Mouse (Mus musculus): Measurements from ENCODE around the gene Rhbdf1. TPM values are rescaled to one million over a fixed set of nuclear protein-coding genes. Genes with fewer than 3 reads are reported as not detected.

Gene Rhbdf1
- total RNA-seq (2021): 10 to 100 TPM; 10.3 to 14.5 TPM
- long read RNA-seq, transcript Rhbdf1-201 (18 exons, 2,946 nt): major isoform, 11 of 27 reads
- long read RNA-seq, partial matches to known transcripts: 0 of 27 reads
- long read RNA-seq, other reads (novel, unspliced or antisense): 16 of 27 reads

- DNase-seq (ENCODE audit: low spot score in 2 of 2): no peak
Observed at GRCm38 (mm10) chr11:32221951-32222409, at the start of gene Rhbdf1. Rhbdf1 (minus strand) TSS chr11:32222300.

DNA sequence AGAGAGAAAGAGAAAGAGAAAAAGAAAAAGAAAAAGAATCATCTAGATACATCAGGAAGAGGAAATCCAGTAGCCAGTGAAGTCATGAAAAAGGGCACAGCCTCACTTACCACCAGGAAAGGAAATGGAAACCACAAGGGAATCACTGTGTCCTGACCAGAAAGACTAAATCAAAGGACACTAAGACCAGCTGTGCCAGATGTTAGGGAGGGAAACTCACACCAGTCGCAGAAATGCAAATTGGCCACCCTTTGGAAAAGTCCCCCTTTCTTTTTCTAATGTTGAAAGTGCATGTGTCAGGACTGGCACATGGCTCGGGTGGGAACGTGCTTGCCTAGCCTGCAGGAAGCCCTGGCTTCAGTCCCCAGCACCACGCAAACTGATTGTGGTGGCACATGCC is 49.1 kb upstream of the Rhbdf1 start:
- DNase-seq (ENCODE audit: low spot score in 2 of 2): no peak

- no peak for DNase-seq (ENCODE audit: low spot score in 2 of 2)
Observed at GRCm38 (mm10) chr11:32268952-32269351, 46.9 kb upstream of the Rhbdf1 start.

DNA sequence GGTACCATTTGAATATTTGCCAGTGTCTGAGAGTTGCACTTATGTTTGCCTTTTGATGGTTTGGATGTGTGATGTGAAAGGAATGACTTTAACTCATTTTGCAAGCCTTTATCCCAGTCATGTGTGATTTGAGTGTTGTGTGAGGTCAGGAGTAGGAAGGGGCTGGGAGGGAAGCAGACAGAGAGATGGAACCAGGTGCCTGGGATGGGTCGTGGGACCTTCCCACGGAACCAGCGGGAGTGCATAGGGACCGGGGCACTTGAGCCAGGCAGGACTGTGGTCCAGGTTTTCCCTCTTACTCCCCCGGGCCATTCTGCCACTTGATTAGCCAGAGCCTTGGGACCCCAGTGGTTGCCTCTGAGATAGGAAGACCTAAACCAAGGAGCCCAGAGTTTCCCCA is 45.9 kb upstream of the Rhbdf1 start:
- no peak for DNase-seq (ENCODE audit: low spot score in 2 of 2)

- DNase-seq (ENCODE audit: low spot score in 2 of 2): peak; percentile 93 to 97
Observed at GRCm38 (mm10) chr11:32267188-32267884, 45.2 kb upstream of the Rhbdf1 start, which contains the start of gene Nprl3. Nprl3 (minus strand) TSS chr11:32267707.

GRCm38 (mm10) chr11:32266776-32267175 is 44.7 kb upstream of the Rhbdf1 start:
- DNase-seq (ENCODE audit: low spot score in 2 of 2): no peak

- DNase-seq (ENCODE audit: low spot score in 2 of 2): no peak
Observed at GRCm38 (mm10) chr11:32266194-32266593, 44.1 kb upstream of the Rhbdf1 start.

GRCm38 (mm10) chr11:32265117-32265738 is 43.1 kb upstream of the Rhbdf1 start:
- DNase-seq (ENCODE audit: low spot score in 2 of 2): no peak

GRCm38 (mm10) chr11:32262674-32263415 is 40.7 kb upstream of the Rhbdf1 start:
- no peak for DNase-seq (ENCODE audit: low spot score in 2 of 2)

DNA sequence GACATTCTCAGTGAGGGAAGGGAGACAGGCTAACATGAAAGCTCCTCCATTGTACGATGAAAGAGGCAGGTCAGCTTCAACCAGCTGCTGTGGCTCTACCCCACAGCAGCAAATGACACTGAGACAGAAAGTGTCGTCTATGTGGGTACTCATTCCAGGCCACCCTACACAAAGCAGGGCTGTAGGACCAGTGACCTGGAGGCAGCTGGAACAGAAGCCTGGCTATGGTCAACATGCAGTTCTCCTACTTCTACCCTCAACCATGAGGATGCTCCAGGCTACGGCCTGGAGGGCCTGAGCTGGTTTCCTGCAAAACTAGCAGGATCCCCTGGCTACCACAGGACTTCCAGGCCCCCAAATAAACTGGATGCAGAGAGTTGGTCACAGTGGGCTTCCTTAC is 34.5 kb upstream of the Rhbdf1 start:
- DNase-seq (ENCODE audit: low spot score in 2 of 2): no peak

GRCm38 (mm10) chr11:32256146-32256545 is 34.0 kb upstream of the Rhbdf1 start:
- no peak for DNase-seq (ENCODE audit: low spot score in 2 of 2)

- no peak for DNase-seq (ENCODE audit: low spot score in 2 of 2)
Observed at GRCm38 (mm10) chr11:32253121-32253520, 31.0 kb upstream of the Rhbdf1 start.

DNA sequence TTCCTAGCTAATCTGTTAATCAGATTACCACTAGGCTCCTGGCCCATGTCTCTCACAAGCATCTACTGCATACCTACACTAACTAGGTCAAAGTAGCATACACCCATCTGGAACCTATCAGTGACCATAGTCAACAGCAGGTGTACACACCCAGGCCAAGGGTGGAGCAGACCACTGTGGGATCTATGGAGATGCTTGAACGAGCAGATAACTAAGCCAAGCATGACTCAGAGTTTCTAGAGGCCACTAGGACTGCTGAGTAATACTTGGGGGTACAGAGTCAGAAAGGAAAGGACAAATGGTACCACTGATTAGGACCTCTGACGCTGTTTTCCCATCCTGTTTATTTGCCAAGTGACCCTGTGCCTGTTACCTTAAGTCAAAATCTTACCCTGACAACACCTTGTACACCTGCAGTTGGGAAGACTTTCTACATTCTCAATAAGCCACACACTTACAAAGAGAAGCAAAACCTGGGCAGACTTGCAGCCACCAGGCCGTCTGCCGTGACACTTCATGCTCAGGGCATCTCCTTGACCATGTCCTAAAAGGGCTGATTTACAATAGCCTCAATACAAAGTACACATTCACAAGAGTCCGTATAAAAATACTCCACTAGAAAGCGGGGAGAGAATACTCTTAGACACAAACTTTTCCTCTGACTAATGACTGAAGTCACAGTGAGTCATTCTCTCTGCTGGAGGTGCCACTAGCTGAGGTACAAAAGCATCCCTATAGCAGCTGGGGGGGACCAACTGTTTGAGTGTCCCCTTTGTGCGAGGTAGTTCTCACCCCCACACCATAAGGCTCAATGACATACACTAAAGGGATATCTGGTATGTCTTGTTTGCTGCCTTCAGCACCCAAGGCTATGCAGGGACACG is 29.0 kb upstream of the Rhbdf1 start:
- no peak for DNase-seq (ENCODE audit: low spot score in 2 of 2)

GRCm38 (mm10) chr11:32248350-32248749 is 26.2 kb upstream of the Rhbdf1 start:
- peak in 1 of 2 experiments; percentile 67 for DNase-seq (ENCODE audit: low spot score in 2 of 2)

GRCm38 (mm10) chr11:32247068-32247467 is 25.0 kb upstream of the Rhbdf1 start:
- DNase-seq (ENCODE audit: low spot score in 2 of 2): no peak

- DNase-seq (ENCODE audit: low spot score in 2 of 2): no peak
Observed at GRCm38 (mm10) chr11:32245614-32246013, 23.5 kb upstream of the Rhbdf1 start.

DNA sequence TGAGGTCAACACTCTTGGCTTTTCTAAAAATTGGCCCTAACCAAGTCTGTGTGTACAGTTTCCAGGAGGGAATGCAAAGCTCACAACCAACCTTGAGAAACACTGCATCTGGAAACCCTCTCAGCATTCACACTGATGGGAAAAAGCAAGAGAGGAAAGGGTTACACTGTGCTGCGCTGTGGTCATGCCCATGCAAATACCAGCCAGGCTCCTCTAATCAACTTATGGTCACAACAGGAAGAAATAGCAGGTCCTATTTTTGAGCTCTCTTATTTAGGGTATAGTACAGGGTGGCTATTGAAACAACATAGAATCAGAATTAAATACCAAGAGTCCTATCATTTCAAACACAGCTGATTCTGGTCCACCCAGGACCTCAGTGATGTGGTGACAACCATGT is 22.5 kb upstream of the Rhbdf1 start:
- DNase-seq (ENCODE audit: low spot score in 2 of 2): no peak

DNA sequence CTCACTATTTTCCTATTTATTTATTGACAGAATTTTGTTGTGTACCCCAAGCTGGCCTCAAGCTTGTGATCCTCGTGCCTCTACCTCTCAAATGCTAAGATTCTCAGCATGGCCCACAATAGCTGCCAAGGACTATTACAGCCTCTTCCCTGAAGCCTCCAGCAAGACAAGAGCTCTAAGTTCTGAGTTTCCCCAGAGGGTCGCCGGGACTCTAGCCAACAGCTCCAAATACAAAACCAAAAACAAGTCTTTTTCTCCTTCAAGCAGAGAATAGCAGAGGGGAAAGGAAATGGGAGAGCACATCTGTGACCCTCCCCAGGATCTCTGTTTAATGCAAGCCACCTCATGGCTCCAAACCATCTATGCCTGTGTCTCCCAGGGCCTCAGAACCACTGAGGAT is 22.0 kb upstream of the Rhbdf1 start:
- no peak for DNase-seq (ENCODE audit: low spot score in 2 of 2)

DNA sequence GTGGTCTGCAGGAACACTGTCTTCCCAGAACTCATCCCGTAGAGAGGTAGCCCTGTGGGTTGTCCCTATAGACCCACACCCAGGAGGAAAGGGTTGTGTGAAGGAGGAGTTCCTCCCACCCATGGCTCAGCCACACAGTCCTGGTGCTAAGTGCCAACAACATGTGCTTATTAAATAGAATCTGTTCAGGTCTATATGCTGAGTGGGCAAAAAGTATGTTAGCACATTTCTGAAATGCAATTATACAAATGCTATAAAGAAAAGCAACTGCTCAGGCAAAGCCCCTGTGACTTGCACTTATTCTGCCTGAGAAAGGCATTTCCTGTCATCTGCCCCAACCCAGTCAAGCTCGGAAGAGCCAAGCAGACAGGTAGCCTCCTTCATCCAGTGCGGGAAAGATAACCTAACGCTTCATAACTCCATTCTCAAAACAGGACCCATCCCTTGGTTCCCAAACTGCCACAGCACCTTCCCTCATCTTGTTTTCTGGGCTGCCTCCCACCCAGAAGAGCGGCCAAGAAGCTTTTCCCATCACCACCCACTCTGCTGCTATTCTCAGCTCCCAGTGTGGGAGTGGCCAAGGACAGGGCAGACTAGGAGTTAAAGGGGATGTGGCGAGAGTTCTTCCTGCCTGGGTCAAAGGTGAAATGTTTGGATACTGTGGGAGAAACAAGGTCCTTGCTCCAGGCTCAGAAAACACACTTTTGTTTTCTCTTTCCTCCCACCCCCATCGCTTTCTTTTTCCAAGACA is 21.3 kb upstream of the Rhbdf1 start:
- no peak for DNase-seq (ENCODE audit: low spot score in 2 of 2)

- no peak for DNase-seq (ENCODE audit: low spot score in 2 of 2)
Observed at GRCm38 (mm10) chr11:32242209-32242608, 20.1 kb upstream of the Rhbdf1 start.
